Mouse (Mus musculus): ENCODE results near the gene Rgmb.

GRCm38 (mm10) chr17:15817096-15817450 lies 13.8 kb downstream of the Rgmb start:
- TF ChIP-seq CTCF (IDR thresholded peaks at IDR 0.05; ENCODE audit: low read depth, low read length) (no peak), POLR2A (IDR thresholded peaks at IDR 0.05; ENCODE audit: insufficient read depth, low read length) (no peak)

All from ES-Bruce4 (cell line).